Mouse (Mus musculus) intestine, postnatal 0 days (tissue): ENCODE results near the gene Kcnd1. TPM values are rescaled to one million over a fixed set of nuclear protein-coding genes. Genes with fewer than 3 reads are reported as not detected.
A peak's percentile ranks its signal among the peaks of the same experiment; 100 is the strongest.

Experiments
- ATAC-seq: fragments of 200-750 bp; cut with Nextera tagmentation; 2 replicates; pipeline ENCODE4 v1.8.0; 2017; ENCODE audit warnings: mild to moderate bottlenecking, moderate TSS enrichment, moderate library complexity
- H3K27ac ChIP-seq: fragments of 300-500 bp; sonication (generic); 2 replicates; pipeline ENCODE4 v1.5.1; 2014; ENCODE audit warnings: mild to moderate bottlenecking, low read depth, low read length, moderate library complexity
- H3K27me3 ChIP-seq: fragments of 300-500 bp; sonication (generic); replicated peaks from 2 replicates; pipeline ENCODE4 v1.6.1; 2014; ENCODE audit warnings: low read length, mixed read lengths; ENCODE audit not compliant: control insufficient read depth, insufficient read depth
- H3K36me3 ChIP-seq: fragments of 300-500 bp; sonication (generic); 2 replicates; pipeline ENCODE4 v1.6.1; 2014; ENCODE audit warnings: mild to moderate bottlenecking, moderate library complexity; ENCODE audit not compliant: control insufficient read depth, insufficient read depth
- H3K4me1 ChIP-seq: fragments of 300-500 bp; sonication (generic); replicated peaks from 2 replicates; pipeline ENCODE4 v1.6.1; 2014; ENCODE audit warnings: antibody characterized with exemption, low read length, mixed read lengths; ENCODE audit not compliant: control insufficient read depth, insufficient read depth
- H3K4me2 ChIP-seq: fragments of 300-500 bp; sonication (generic); replicated peaks from 2 replicates; pipeline ENCODE4 v1.6.1; 2014; ENCODE audit warnings: low read depth, mild to moderate bottlenecking, moderate library complexity
- H3K4me3 ChIP-seq: fragments of 300-500 bp; sonication (generic); 2 replicates; pipeline ENCODE4 v1.5.1; 2014; ENCODE audit warnings: low read depth, low read length
- H3K9ac ChIP-seq: fragments of 300-500 bp; sonication (generic); 2 replicates; pipeline ENCODE4 v1.6.1; 2014; ENCODE audit warnings: mild to moderate bottlenecking, low read depth, low read length
- H3K9me3 ChIP-seq: fragments of 300-500 bp; sonication (generic); 2 replicates; pipeline ENCODE4 v1.6.1; 2016; ENCODE audit warnings: mixed run types; ENCODE audit not compliant: control insufficient read depth
- CTCF ChIP-seq: sonication (generic); IDR thresholded peaks from 2 replicates; pipeline ENCODE4 v1.5.1; 2016; ENCODE audit warnings: low read depth, mild to moderate bottlenecking, control low read depth, antibody characterized with exemption, moderate library complexity
- WGBS: fragments of 180-500 bp; shearing (Covaris S2); extraction: QIAGEN DNeasy Blood & Tissue Kit; methylation state at CpG from one replicate; pipeline ENCODE4 v1.1.7; 2014; 5-methylcytosine and 5-hydroxymethylcytosine counted together
- polyA plus RNA-seq: library from polyadenylated mRNA; unstranded; fragments of >200 nt; fragmentation: Nextera tagmentation; extraction: Ambion mirVana; gene quantifications from 2 replicates; pipeline ENCODE4 v1.2.1, GENCODE M21; 2015

Gene Kcnd1
- polyA plus RNA-seq = 0.60 and 0.68 TPM in 2 replicates

GRCm38 (mm10) chrX:7821865-7822779 lies at the start of gene Kcnd1:
Gene Kcnd1 (plus strand): TSS chrX:7822289.
- Histone ChIP-seq H3K4me3 (peak within 1 kb of the TSS; percentile 32), H3K36me3 (0 out of 2 replicates have a peak, but pooled peaks cover 4% of the 10 kb centered on the region), H3K4me2 (peak within 1 kb of the TSS; percentile 58), H3K4me1 (no peaks in the 10 kb centered on the region), H3K27ac (no peak within 1 kb of the TSS), H3K27me3 (no peaks in the 10 kb centered on the region), H3K9me3 (no peaks in the 10 kb centered on the region), H3K9ac (no peak within 1 kb of the TSS)
- TF ChIP-seq CTCF = no peak
- 23% methylated on average over 18 of the region's 24 CpGs for WGBS
- ATAC-seq = peak; percentile 38

- no peaks in the 10 kb centered on the region for H3K27me3 ChIP-seq
- no peak overlapping the region for H3K27ac ChIP-seq
- no peak overlapping the region for H3K4me2 ChIP-seq
- 50% methylated on average over 2 of the region's 2 CpGs for WGBS
- ATAC-seq = no peak
- H3K9me3 ChIP-seq = no peaks in the 10 kb centered on the region
- no peak overlapping the region for H3K4me3 ChIP-seq
- H3K36me3 ChIP-seq = peaks cover 24% of the 10 kb centered on the region; the same call in 1 of the 2 replicates
- H3K4me1 ChIP-seq = no peaks in the 10 kb centered on the region
- H3K9ac ChIP-seq = no peak overlapping the region
- TF ChIP-seq CTCF = peak; percentile 53
Observed at GRCm38 (mm10) chrX:7772766-7773165, 49.3 kb upstream of the Kcnd1 start.

GRCm38 (mm10) chrX:7775501-7776205 lies 46.4 kb upstream of the Kcnd1 start:
- no peak for TF ChIP-seq CTCF

DNA sequence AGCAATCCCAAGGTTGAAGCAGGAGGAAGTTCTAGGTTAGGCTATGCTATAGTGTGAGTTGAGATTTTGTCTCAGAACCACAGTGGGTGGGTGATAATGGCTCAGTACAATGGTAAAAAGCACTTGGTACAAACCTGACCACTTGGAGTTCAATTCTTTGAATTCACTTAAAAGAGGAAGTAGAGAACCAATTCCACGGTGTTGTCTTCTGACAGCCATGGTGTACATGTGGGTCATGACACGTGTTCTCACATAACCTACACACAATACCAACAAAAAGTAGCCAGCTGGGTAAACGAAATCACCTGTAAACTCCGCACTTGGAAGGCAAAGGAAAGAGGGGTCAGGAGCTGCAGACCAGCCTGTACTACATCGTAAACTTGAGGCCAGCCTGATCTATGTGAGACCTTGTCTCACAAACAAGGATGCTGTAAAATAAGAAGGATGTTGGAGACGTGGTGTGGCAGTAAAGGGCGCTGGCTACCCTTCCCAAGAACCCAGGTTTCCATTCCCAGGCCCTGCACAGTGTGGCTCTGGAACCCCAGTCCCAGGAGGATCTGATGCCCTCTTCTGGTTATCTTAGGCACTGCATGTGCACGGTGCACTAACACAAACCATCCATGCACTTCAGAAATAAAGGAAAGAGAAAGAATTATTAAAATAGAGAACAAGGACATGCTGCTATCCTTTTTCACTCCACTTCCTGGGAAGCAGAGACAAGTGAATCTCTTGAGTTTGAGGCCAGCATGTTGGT lies 45.6 kb upstream of the Kcnd1 start:
- no peak overlapping the region for H3K9ac ChIP-seq
- H3K4me3 ChIP-seq = no peak overlapping the region
- ATAC-seq = no peak; the same call in 1 of the 2 replicates
- peaks cover 8% of the 10 kb centered on the region; the same call in 1 of the 2 replicates for H3K36me3 ChIP-seq
- H3K27ac ChIP-seq = no peak overlapping the region
- H3K4me2 ChIP-seq = no peak overlapping the region
- no peaks in the 10 kb centered on the region for H3K27me3 ChIP-seq
- H3K9me3 ChIP-seq = no peaks in the 10 kb centered on the region
- peak; percentile 79 for TF ChIP-seq CTCF
- no peaks in the 10 kb centered on the region for H3K4me1 ChIP-seq
- WGBS = 49% methylated on average over 8 of the region's 8 CpGs

More at GRCm38 (mm10) chrX:7775501-7776205, 46.4 kb upstream of the Kcnd1 start:
- Histone ChIP-seq H3K4me1 (no peaks in the 10 kb centered on the region), H3K27me3 (no peaks in the 10 kb centered on the region), H3K36me3 (peaks cover 15% of the 10 kb centered on the region; the same call in 1 of the 2 replicates), H3K4me2 (no peak overlapping the region), H3K4me3 (no peak overlapping the region), H3K27ac (no peak overlapping the region), H3K9me3 (no peaks in the 10 kb centered on the region), H3K9ac (no peak overlapping the region)
- ATAC-seq = no peak
- 74% methylated on average over 9 of the region's 9 CpGs for WGBS

- H3K36me3 ChIP-seq = peaks cover 2% of the 10 kb centered on the region; the same call in 1 of the 2 replicates
- no peak overlapping the region for H3K4me2 ChIP-seq
- no peak overlapping the region for H3K27ac ChIP-seq
- WGBS = 53% methylated on average over 7 of the region's 7 CpGs
- H3K4me1 ChIP-seq = no peaks in the 10 kb centered on the region
- ATAC-seq = no peak
- no peak for TF ChIP-seq CTCF
- H3K27me3 ChIP-seq = no peaks in the 10 kb centered on the region
- H3K4me3 ChIP-seq = no peak overlapping the region
- H3K9me3 ChIP-seq = no peaks in the 10 kb centered on the region
- no peak overlapping the region for H3K9ac ChIP-seq
Observed at GRCm38 (mm10) chrX:7778450-7779244, 43.4 kb upstream of the Kcnd1 start.
